Mouse (Mus musculus) lung, adult 2 months (tissue): Measurements from ENCODE around the gene Pum3.

Source experiments
- CTCF ChIP-seq: fragments of 200-500 bp; IDR thresholded peaks from 2 replicates; pipeline ENCODE4 v1.5.1; 2011; ENCODE audit warnings: mild to moderate bottlenecking, low read length, control low read depth; ENCODE audit not compliant: insufficient read depth
- POLR2A ChIP-seq: fragments of 200-500 bp; IDR thresholded peaks from 2 replicates; pipeline ENCODE4 v1.6.1; 2011; ENCODE audit warnings: low read depth, mild to moderate bottlenecking, control low read depth, low read length, borderline replicate concordance; ENCODE audit errors: extremely low read depth

- TF ChIP-seq CTCF = no peak
- TF ChIP-seq POLR2A = no peak
These were observed 33.7 kb downstream of the Pum3 start for GRCm38 (mm10) chr19:27395936-27396335.
